Mouse (Mus musculus): ENCODE results near the gene Sh3bp5l.

DNA sequence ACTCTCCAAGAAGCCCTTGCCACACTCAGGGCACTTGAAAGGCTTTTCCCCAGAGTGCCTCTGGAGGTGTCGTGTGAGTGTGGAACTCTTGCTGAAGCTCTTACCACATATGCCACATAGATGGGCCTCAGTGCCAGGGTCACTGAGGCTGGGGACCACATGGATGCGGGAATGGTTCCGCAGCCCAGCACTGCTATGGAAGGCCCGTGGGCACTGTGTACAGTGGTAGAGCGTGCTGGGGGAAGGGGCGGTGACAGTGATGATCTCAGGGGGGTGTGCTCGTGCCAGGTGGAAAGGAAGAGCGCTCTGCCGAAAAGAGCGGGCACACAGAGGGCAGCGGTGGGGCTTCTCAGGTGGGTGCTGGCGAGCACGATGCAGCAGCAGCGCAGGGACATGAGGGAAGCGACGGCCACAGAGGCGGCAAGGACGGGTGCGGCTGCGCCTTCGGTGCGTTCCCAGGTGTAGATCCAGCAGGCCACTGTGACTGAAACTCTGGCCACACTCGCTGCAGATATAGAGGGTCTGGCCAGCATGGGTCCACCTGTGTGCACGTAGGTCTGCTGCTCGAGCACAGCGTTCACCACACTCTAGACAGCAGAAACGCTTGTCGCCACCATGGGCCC lies 13.6 kb upstream of the Sh3bp5l start:
- TF ChIP-seq CTCF (IDR thresholded peaks at IDR 0.05; ENCODE audit: extremely low read depth, insufficient read depth, insufficient read length, insufficient replicate concordance) (no peak), POLR2A (IDR thresholded peaks at IDR 0.05; ENCODE audit: low read depth, low read length) (no peak)

Measured in spleen, adult 2 months (tissue).